Mouse (Mus musculus): ENCODE results near the gene Trak2. TPM values are rescaled to one million over a fixed set of nuclear protein-coding genes. Genes with fewer than 3 reads are reported as not detected.
"Not testable (repeated sequence)": the region's sequence is repeated elsewhere in the genome, so short reads cannot be mapped to it uniquely, and the experiment has no call there.

Trak2 gene
- total RNA-seq, 4 experiments from 2014 or later, result 114 to 140 (median 123) TPM

DNA sequence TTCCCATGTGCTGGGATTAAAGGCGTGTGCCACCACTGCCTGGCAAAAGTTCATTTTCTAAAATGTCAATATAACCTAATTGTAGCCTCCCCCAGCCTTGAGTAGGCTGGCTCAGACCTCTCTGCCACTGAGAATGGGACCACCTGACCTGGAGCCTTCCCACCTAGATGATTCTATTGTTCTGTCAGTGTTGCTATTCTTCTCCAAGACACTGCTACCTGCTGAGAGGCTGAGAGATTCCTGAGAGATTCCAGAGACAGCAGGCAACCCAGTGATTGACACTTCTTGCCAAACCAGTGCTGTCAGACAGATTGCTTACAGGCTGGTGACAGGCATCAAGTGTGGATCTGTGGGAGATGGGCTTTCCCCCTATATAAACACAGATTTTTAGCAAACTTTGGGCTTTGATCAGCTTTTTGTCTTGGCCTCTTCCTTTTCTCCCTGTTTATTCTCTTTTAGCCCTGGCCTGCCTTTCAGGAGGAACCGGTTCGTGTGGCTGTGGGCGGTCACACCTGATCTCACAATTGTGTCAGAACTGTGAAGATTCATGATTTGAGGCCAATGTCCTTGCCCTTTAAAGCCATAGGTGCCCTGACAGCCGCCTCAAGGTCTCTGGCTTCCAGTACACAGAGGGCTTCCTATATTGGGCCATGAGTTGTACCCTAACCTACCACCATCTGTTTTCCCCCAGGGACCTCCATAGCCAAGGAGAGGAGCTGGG is 83.2 kb downstream of the Trak2 start:
- no peak for DNase-seq (ENCODE audit: low spot score in 2 of 2)

DNA sequence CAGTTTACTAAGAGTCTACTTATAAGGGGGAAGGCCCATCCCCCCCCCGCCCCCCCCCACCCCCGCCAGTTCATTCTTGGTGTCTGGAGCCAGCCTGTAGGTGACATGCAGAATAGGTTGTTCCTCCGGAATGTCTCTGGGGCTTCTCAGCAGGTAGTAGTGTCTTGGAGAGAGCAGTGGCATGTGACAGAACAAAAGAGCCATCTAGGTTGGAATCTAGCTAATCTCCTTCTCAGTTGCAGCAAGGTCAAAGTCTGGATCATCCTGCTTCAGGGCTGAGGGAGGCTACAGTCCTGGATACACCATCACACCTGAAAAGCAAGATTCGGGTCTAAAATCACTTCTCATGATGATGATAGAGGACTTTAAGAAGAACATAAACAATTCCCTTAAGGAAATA is 87.6 kb downstream of the Trak2 start:
- no peak for DNase-seq (ENCODE audit: low spot score in 2 of 2)

DNA sequence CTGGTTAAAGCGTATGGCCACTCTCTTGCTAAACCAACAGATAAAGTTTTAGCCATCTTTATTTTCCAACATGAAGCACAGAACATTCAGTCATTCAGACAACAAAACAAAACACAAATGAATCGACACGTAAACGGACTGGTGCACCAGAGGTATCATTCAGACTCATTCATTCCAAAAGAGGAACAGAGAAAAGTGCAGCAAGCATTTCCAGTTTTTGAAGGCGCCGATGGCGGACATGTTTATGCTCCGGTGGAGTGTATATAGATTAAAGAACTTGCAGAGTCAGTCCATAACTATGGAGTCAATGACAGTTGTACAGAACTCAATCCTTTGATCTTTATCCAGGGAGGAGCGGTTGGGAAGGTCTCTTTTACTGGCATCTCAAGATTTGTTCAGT is 90.0 kb downstream of the Trak2 start:
- not testable (repeated sequence) for DNase-seq (ENCODE audit: low spot score in 2 of 2)

DNA sequence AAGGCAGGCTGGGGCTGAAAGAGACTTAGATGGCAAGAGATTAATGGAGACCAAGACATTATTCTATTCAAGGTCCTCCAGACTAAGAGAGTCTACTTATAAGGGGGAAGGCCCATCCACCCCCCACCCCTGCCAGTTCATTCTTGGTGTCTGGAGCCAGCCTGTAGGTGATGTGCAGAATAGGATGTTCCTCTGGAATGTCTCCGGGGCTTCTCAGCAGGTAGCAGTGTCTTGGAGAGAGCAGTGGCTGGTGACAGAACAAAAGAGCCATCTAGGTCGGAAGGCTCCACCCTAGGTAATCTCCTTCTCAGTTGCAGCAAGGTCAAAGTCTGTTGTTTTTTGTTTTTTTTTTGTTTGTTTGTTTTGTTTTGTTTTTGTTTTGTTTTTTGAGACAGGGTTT is 93.9 kb downstream of the Trak2 start:
- not testable (repeated sequence) for DNase-seq (ENCODE audit: low spot score in 2 of 2)

DNA sequence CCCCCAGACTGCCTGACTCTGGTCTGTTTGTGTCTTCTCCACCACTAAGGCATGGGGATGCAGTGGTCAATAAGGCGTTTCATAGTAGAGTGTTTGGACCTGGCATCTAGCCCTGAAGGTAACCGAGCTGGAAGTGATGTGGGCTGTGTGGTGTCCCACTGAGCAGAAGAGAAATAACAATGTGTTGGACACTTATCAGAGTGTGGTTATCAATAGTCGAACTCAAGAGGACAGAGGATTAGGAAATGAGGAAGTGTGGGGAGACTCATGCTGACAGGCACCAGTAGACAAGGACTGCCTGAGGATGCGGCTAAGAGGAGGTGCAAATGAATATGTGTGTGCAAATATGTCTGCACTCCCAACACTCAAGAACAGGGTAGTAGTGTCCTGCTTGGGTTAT is 96.7 kb downstream of the Trak2 start:
- not testable (repeated sequence) for DNase-seq (ENCODE audit: low spot score in 2 of 2)

DNA sequence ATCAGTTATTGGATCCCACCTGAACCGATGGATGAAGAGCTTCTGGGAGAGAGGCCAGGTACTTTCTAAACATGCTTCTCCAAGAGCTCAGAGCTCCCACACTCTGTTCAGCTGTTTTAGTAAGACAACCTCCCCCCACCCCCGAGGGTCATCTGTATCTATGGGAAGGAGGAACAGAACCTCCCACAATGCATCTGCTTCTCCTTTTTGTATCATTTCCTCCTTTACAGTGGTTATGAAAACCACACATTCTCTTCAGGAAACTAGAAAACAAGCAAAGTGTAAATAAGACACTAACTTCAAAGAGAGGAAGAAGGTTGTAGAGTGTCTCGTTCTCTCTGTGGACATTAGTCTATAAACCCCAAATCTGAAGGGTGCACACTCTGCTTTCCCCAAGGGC is 112.6 kb downstream of the Trak2 start:
- not testable (repeated sequence) for DNase-seq (ENCODE audit: low spot score in 2 of 2)

DNA sequence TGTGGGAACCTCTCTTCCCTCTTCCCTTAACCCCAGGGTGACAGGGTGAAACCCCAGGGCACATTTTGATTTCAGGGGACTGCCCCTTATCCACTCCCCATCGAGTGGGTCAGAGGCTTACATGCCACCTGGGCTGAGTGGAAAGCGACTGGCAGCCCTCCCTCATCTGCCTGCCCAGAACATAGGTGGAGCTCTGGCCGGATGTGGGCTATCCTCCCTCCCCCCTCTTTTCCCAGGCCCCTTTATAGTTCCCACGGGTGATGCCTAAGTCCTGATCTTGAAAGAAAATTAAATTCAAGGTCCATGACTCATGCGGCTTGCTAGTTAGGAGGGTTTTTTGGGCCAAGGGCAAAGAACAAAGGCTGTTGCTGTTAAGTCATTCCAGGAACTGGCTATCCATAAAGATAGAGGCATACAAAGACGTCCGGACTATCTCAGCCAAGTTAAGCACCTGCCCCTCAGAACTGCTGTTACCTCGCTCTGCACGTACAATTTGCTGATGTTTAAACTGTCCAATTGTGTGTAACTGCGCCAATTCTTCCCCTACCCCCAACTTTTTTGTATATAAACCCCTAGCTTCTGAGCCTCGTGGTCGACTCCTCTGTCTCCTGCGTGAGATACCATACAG is 113.4 kb downstream of the Trak2 start:
- DNase-seq (ENCODE audit: low spot score in 2 of 2), result not testable (repeated sequence)

DNA sequence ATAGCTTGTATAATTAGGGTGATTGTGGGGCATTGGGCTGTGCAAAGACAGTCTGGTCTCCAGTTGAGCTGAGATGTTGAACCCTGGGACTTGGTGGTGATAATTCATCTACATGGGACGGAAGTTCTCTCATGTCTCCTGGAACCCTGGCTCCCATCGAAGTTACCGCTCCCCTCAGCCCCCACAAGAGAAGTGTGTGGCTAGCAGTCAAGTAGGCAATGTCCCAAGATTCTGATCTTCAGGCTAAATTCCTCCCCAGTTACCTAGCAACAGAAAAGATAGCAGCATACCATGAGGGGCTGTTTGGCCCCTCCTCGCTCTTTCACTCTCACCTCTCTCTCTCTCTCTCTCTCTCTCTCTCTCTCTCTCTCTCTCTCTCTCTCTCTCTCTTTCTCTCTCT is 114.1 kb downstream of the Trak2 start:
- not testable (repeated sequence) for DNase-seq (ENCODE audit: low spot score in 2 of 2)

DNA sequence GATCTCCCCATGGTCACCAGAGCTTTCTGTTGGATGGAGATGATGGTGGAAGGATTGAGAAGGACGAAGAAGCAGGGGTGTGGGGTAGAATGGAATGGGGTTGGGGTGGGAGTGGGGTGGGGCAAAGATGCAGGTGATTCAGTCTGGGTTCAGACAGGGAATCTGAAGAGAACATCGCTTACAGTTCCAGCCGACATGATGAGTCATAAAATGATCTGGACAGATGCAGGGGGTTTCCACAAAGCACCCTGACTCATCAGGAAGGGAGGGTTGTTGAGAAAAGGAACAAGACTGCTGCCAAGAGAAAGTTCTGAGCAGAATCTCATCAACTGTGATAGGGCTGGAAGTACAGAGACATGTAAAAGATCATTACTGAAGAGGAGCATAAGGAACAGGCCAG is 116.4 kb downstream of the Trak2 start:
- peak in 1 of 2 experiments; percentile 14 for DNase-seq (ENCODE audit: low spot score in 2 of 2)

Other genes starting within 250 kb of the Trak2 start
- gene Casp8, start 178.1 kb downstream of the Trak2 start, total RNA-seq (2022), result 1 to 10 TPM; 2.0 to 4.2 (median 3.1) TPM
- 10 to 100 TPM; 38.5 to 52.3 (median 47.0) TPM for gene Stradb, start 92 bp upstream of the Trak2 start, total RNA-seq (2022)
- gene C2cd6, start 121.5 kb upstream of the Trak2 start, total RNA-seq (2022), result not detected
- gene Tmem237, start 147.0 kb upstream of the Trak2 start, total RNA-seq (2022), result 10 to 100 TPM; 27.3 to 35.2 (median 30.9) TPM
- 1 to 10 TPM in 3 of 4 experiments, under 1 TPM in 1; 0.78 to 1.7 (median 1.6) TPM for gene Mpp4, start 190.0 kb upstream of the Trak2 start, total RNA-seq (2022)

Data from left cerebral cortex, adult 8-10 months (tissue).